Mouse (Mus musculus) stomach, embryonic 16.5 days (tissue): Measurements from ENCODE around the gene Rtn1. TPM values are rescaled to one million over a fixed set of nuclear protein-coding genes. Genes with fewer than 3 reads are reported as not detected.

Experiments
- ATAC-seq: fragments of 200-750 bp; cut with Nextera tagmentation; 2 replicates; pipeline ENCODE4 v1.8.0; 2017; ENCODE audit warnings: moderate number of reproducible peaks, moderate TSS enrichment; ENCODE audit not compliant: insufficient read depth, low FRiP score
- H3K27ac ChIP-seq: fragments of 300-500 bp; sonication (generic); 2 replicates; pipeline ENCODE4 v1.5.1; 2014; ENCODE audit warnings: low read length
- H3K27me3 ChIP-seq: fragments of 300-500 bp; sonication (generic); 2 replicates; pipeline ENCODE4 v1.6.1; 2014; ENCODE audit warnings: low read length, control low read depth, mixed read lengths; ENCODE audit not compliant: control insufficient read depth, insufficient read depth
- H3K36me3 ChIP-seq: fragments of 300-500 bp; sonication (generic); 2 replicates; pipeline ENCODE4 v1.6.1; 2014; ENCODE audit warnings: low read length; ENCODE audit not compliant: control insufficient read depth, insufficient read depth
- H3K4me1 ChIP-seq: fragments of 300-500 bp; sonication (generic); 2 replicates; pipeline ENCODE4 v1.6.1; 2014; ENCODE audit warnings: low read length, control low read depth, mixed read lengths; ENCODE audit not compliant: control insufficient read depth, insufficient read depth
- H3K4me2 ChIP-seq: fragments of 300-500 bp; sonication (generic); 2 replicates; pipeline ENCODE4 v1.6.1; 2014; ENCODE audit warnings: low read depth, low read length, mixed read lengths
- H3K4me3 ChIP-seq: fragments of 300-500 bp; sonication (generic); replicated peaks from 2 replicates; pipeline ENCODE4 v1.5.1; 2014; ENCODE audit warnings: mild to moderate bottlenecking, low read length
- H3K9ac ChIP-seq: fragments of 300-500 bp; sonication (generic); 2 replicates; pipeline ENCODE4 v1.6.1; 2014; ENCODE audit warnings: low read length
- H3K9me3 ChIP-seq: fragments of 300-500 bp; sonication (generic); replicated peaks from 2 replicates; pipeline ENCODE4 v1.6.1; 2016; ENCODE audit warnings: low read length, control low read depth; ENCODE audit not compliant: control insufficient read depth
- WGBS: fragments of 180-500 bp; shearing (Covaris S2); extraction: QIAGEN DNeasy Blood & Tissue Kit; methylation state at CpG from one replicate; pipeline ENCODE4 v1.1.7; 2014; 5-methylcytosine and 5-hydroxymethylcytosine counted together
- polyA plus RNA-seq: library from polyadenylated mRNA; unstranded; fragments of >200 nt; fragmentation: Nextera tagmentation; extraction: Ambion mirVana; gene quantifications from 2 replicates; pipeline ENCODE4 v1.2.1, GENCODE M21; 2015

Rtn1 gene
- polyA plus RNA-seq, 1 experiment from 2014 or later, result 59.8 TPM

DNA sequence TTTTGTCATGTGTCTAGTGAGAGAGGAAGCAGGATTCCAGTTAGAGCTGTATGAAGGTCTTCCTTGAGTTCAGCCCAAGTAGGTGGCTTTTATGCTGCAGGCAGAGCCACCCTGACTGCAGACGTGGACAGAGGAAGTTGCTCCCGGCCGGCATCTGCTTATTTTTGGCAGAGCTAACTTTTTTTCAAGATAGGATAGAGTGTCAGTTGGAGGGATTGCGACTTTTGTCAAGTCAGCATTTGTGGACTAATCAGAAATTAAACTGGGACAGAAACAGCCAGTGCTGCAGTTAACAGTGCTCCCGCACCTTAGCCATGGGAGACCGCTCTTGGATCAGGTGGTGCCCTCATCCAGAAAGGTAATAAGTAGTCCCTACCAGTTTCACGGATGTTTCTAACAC lies 211.4 kb downstream of the Rtn1 start:
- Histone ChIP-seq H3K27ac (no peak overlapping the region), H3K9ac (no peak overlapping the region), H3K4me1 (no peaks in the 10 kb centered on the region), H3K4me2 (no peak overlapping the region), H3K36me3 (no peaks in the 10 kb centered on the region), H3K4me3 (no peak overlapping the region), H3K9me3 (no peaks in the 10 kb centered on the region), H3K27me3 (no peaks in the 10 kb centered on the region)
- 59% methylated on average over 7 of the region's 7 CpGs for WGBS
- ATAC-seq, result no peak

DNA sequence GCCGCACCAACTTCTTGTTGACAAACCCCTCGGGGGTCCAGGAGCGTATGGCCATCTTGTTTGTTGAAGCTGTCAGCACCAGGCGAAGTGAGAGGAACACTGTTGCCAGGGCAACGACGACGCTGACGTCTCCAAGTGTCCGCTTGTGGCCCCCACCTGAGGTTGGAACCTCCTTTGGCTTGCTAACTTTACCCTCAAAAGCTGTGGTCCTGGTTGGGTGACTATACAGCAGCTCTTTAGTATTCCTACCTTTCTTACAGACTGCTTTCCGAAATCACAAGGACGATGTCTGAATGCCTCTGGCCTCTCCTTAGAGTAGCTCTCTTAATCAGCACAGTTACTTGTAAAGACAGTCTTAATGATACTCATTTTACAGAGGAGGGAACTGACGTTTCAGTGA lies 223.9 kb downstream of the Rtn1 start, which contains the start of gene Ccdc175:
TSS of gene Ccdc175 (minus strand) at position 101 of the 400 bp plus-strand sequence.
- 60% methylated on average over 12 of the region's 12 CpGs for WGBS
- Histone ChIP-seq H3K9ac (no peak within 1 kb of the TSS), H3K4me2 (no peak within 1 kb of the TSS), H3K27ac (no peak within 1 kb of the TSS), H3K36me3 (no peaks in the 10 kb centered on the region), H3K4me1 (no peaks in the 10 kb centered on the region), H3K4me3 (no peak within 1 kb of the TSS), H3K9me3 (no peaks in the 10 kb centered on the region), H3K27me3 (no peaks in the 10 kb centered on the region)
- ATAC-seq, result no peak

DNA sequence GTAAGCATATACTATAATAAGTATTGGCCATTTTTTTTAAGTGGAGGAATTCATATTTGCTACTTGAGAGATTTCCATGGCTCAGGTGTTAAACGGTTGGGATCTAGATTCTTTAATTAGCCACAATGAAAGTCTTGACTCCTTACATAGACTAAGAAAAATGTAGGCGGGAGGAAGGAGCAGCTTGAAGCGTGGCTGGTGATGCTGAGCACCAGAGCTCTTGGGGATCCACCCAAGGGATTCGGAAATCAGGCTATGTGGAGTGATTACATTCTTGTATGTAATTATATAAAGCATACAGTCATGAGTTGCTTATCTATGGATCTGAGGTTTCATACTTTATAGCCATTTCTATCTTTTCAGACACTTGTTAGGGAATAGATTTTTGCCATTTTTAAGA lies 229.3 kb downstream of the Rtn1 start:
- no peak for ATAC-seq
- H3K9ac ChIP-seq, result no peak overlapping the region
- no peak overlapping the region for H3K4me2 ChIP-seq
- no peaks in the 10 kb centered on the region for H3K4me1 ChIP-seq
- H3K27ac ChIP-seq, result no peak overlapping the region
- no peaks in the 10 kb centered on the region for H3K9me3 ChIP-seq
- H3K36me3 ChIP-seq, result no peaks in the 10 kb centered on the region
- H3K4me3 ChIP-seq, result no peak overlapping the region
- H3K27me3 ChIP-seq, result no peaks in the 10 kb centered on the region
- WGBS, result 77% methylated on average over 4 of the region's 4 CpGs

DNA sequence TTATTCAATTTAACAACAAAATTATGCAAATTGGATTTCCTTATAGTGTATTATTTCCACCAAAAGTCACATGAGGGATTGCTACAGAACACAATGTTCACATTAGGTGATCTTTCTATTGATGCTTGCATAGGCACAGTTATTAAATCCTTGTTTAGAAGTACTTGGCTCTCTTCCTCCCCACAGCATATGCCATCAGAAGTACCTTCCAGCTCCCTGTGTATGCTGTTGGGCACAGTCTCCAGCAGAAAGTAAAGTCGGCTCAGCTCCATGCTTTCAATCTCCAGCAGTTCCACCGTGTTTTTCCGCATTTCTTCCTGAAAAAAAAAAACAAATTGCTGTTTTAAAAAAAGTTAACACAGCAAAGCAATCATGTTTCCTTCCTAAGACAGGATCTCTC lies 230.5 kb downstream of the Rtn1 start:
- Histone ChIP-seq H3K4me1 (no peaks in the 10 kb centered on the region), H3K27me3 (no peaks in the 10 kb centered on the region), H3K4me2 (no peak overlapping the region), H3K27ac (no peak overlapping the region), H3K36me3 (no peaks in the 10 kb centered on the region), H3K4me3 (no peak overlapping the region), H3K9me3 (no peaks in the 10 kb centered on the region), H3K9ac (no peak overlapping the region)
- WGBS, result 87% methylated on average over 3 of the region's 3 CpGs
- ATAC-seq, result no peak

Other genes with a start within 250 kb of the Rtn1 start
- not detected in 2 replicates for gene Ccdc175, start 224.0 kb downstream of the Rtn1 start, polyA plus RNA-seq
- 0.12 and 0.20 TPM in 2 replicates for gene Lrrc9, start 32.8 kb upstream of the Rtn1 start, polyA plus RNA-seq
- 10.7 and 10.9 TPM in 2 replicates for gene Pcnx4, start 127.3 kb upstream of the Rtn1 start, polyA plus RNA-seq
- gene Gm4756, start 240.6 kb upstream of the Rtn1 start, polyA plus RNA-seq, result not detected in 2 replicates